Mouse (Mus musculus): ENCODE results near the gene Maco1. TPM values are rescaled to one million over a fixed set of nuclear protein-coding genes. Genes with fewer than 3 reads are reported as not detected.

The Maco1 gene
- polyA plus RNA-seq, 2 experiments = 29.5 to 40.4 TPM

DNA sequence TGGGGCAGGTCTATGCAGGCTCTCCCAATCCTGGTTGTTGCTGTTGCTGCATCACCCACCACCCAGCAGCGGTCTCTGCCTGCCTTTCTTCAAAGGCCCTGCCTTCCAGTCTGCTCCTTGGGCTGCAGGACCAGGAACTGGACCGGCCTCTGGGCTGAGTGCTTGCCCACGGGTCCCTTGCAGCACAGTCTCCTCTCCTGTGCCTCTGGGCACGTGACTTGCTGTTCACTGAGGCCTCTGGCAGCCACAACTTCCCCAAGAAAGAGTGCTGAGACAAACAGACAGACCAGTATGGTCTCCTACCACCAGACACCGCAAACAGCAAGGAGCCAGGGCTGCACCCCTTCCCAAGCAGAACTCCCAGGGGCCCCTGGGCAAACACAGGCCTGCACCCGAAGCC is 90.8 kb downstream of the Maco1 start:
- H3K36me3 ChIP-seq (ENCODE audit: control insufficient read depth, insufficient read depth, low read length) = no peaks in the 10 kb centered on the region
- no peak overlapping the region for H3K4me2 ChIP-seq (replicated peaks; ENCODE audit: low read depth, low read length, severe bottlenecking)
- no peaks in the 10 kb centered on the region for H3K27me3 ChIP-seq (ENCODE audit: control insufficient read depth, insufficient read depth, low read length)
- H3K4me3 ChIP-seq (replicated peaks; ENCODE audit: low read length) = no peak overlapping the region
- H3K9me3 ChIP-seq (ENCODE audit: control insufficient read depth, low read length) = no peaks in the 10 kb centered on the region
- no peak for DNase-seq (ENCODE audit: low spot score)
- WGBS = 70% methylated on average over 6 of the region's 6 CpGs
- ATAC-seq (ENCODE audit: low FRiP score, low read depth) = no peak
- H3K4me1 ChIP-seq (ENCODE audit: control insufficient read depth, insufficient read depth, low read length) = peaks cover 27% of the 10 kb centered on the region
- no peak overlapping the region for H3K9ac ChIP-seq (ENCODE audit: low read depth, low read length, severe bottlenecking)
- TF ChIP-seq POLR2A (IDR thresholded peaks at IDR 0.05; ENCODE audit: borderline replicate concordance, extremely low read depth, insufficient read depth, insufficient read length) = no peak
- H3K27ac ChIP-seq (replicated peaks; ENCODE audit: low read depth, low read length) = no peak overlapping the region

DNA sequence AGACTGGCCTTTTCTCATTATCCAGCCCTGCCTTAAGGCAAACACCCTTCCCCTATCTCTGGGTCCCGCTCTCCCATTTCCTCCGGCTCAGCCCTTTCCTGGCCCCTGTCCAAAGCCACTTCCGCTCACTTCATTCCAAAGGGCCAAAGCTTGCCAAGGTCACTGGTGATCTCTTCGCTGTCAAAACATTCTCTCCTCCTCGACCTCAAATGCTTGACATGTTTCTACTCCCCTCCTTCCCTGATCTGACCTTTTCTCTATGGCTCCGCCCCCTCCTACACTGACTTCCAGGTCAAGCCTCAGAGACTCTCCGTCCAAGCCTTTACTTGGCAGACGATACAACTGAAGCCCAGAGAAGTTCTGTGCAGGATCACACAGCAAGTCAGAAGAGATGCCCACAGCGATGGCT is 92.3 kb downstream of the Maco1 start:
- no peak for ATAC-seq (ENCODE audit: low FRiP score, low read depth)
- no peak for DNase-seq (ENCODE audit: low spot score)
- Histone ChIP-seq H3K27me3 (ENCODE audit: control insufficient read depth, insufficient read depth, low read length) (no peaks in the 10 kb centered on the region), H3K36me3 (ENCODE audit: control insufficient read depth, insufficient read depth, low read length) (peaks cover 4% of the 10 kb centered on the region; the same call in 1 of the 2 replicates), H3K9ac (ENCODE audit: low read depth, low read length, severe bottlenecking) (no peak overlapping the region), H3K4me1 (ENCODE audit: control insufficient read depth, insufficient read depth, low read length) (peaks cover 16% of the 10 kb centered on the region), H3K27ac (replicated peaks; ENCODE audit: low read depth, low read length) (no peak overlapping the region), H3K4me2 (replicated peaks; ENCODE audit: low read depth, low read length, severe bottlenecking) (no peak overlapping the region), H3K9me3 (ENCODE audit: control insufficient read depth, low read length) (no peaks in the 10 kb centered on the region), H3K4me3 (replicated peaks; ENCODE audit: low read length) (no peak overlapping the region)
- WGBS = 59% methylated on average over 9 of the region's 9 CpGs
- no peak for TF ChIP-seq POLR2A (IDR thresholded peaks at IDR 0.05; ENCODE audit: borderline replicate concordance, extremely low read depth, insufficient read depth, insufficient read length)

GRCm38 (mm10) chr4:134760281-134760680 is 92.9 kb downstream of the Maco1 start:
- no peaks in the 10 kb centered on the region for H3K27me3 ChIP-seq (ENCODE audit: control insufficient read depth, insufficient read depth, low read length)
- peaks cover 18% of the 10 kb centered on the region for H3K4me1 ChIP-seq (ENCODE audit: control insufficient read depth, insufficient read depth, low read length)
- DNase-seq (ENCODE audit: low spot score) (no peak), ATAC-seq (ENCODE audit: low FRiP score, low read depth) (no peak)
- H3K27ac ChIP-seq (replicated peaks; ENCODE audit: low read depth, low read length) = no peak overlapping the region
- TF ChIP-seq POLR2A (IDR thresholded peaks at IDR 0.05; ENCODE audit: borderline replicate concordance, extremely low read depth, insufficient read depth, insufficient read length) = no peak
- no peak overlapping the region for H3K4me3 ChIP-seq (replicated peaks; ENCODE audit: low read length)
- 77% methylated on average over 6 of the region's 6 CpGs for WGBS
- H3K9me3 ChIP-seq (ENCODE audit: control insufficient read depth, low read length) = no peaks in the 10 kb centered on the region
- H3K36me3 ChIP-seq (ENCODE audit: control insufficient read depth, insufficient read depth, low read length) = peaks cover 7% of the 10 kb centered on the region
- no peak overlapping the region for H3K9ac ChIP-seq (ENCODE audit: low read depth, low read length, severe bottlenecking)
- H3K4me2 ChIP-seq (replicated peaks; ENCODE audit: low read depth, low read length, severe bottlenecking) = no peak overlapping the region

GRCm38 (mm10) chr4:134759564-134759963 is 93.6 kb downstream of the Maco1 start:
- Histone ChIP-seq H3K27ac (replicated peaks; ENCODE audit: low read depth, low read length) (no peak overlapping the region), H3K27me3 (ENCODE audit: control insufficient read depth, insufficient read depth, low read length) (no peaks in the 10 kb centered on the region), H3K36me3 (ENCODE audit: control insufficient read depth, insufficient read depth, low read length) (peaks cover 13% of the 10 kb centered on the region), H3K4me1 (ENCODE audit: control insufficient read depth, insufficient read depth, low read length) (peaks cover 20% of the 10 kb centered on the region), H3K9ac (ENCODE audit: low read depth, low read length, severe bottlenecking) (no peak overlapping the region), H3K4me3 (replicated peaks; ENCODE audit: low read length) (no peak overlapping the region), H3K9me3 (ENCODE audit: control insufficient read depth, low read length) (no peaks in the 10 kb centered on the region), H3K4me2 (replicated peaks; ENCODE audit: low read depth, low read length, severe bottlenecking) (no peak overlapping the region)
- no peak for TF ChIP-seq POLR2A (IDR thresholded peaks at IDR 0.05; ENCODE audit: borderline replicate concordance, extremely low read depth, insufficient read depth, insufficient read length)
- ATAC-seq (ENCODE audit: low FRiP score, low read depth) = no peak
- 86% methylated on average over 7 of the region's 7 CpGs for WGBS
- DNase-seq (ENCODE audit: low spot score) = no peak

- H3K4me2 ChIP-seq (replicated peaks; ENCODE audit: low read depth, low read length, severe bottlenecking) = no peak overlapping the region
- 91% methylated on average over 14 of the region's 14 CpGs for WGBS
- no peak overlapping the region for H3K4me3 ChIP-seq (replicated peaks; ENCODE audit: low read length)
- DNase-seq (ENCODE audit: low spot score) = no peak
- H3K9ac ChIP-seq (ENCODE audit: low read depth, low read length, severe bottlenecking) = no peak overlapping the region
- no peak for TF ChIP-seq POLR2A (IDR thresholded peaks at IDR 0.05; ENCODE audit: borderline replicate concordance, extremely low read depth, insufficient read depth, insufficient read length)
- ATAC-seq (ENCODE audit: low FRiP score, low read depth) = no peak
- no peaks in the 10 kb centered on the region for H3K27me3 ChIP-seq (ENCODE audit: control insufficient read depth, insufficient read depth, low read length)
- no peaks in the 10 kb centered on the region for H3K9me3 ChIP-seq (ENCODE audit: control insufficient read depth, low read length)
- H3K36me3 ChIP-seq (ENCODE audit: control insufficient read depth, insufficient read depth, low read length) = peaks cover 13% of the 10 kb centered on the region
- no peak overlapping the region for H3K27ac ChIP-seq (replicated peaks; ENCODE audit: low read depth, low read length)
- peaks cover 20% of the 10 kb centered on the region for H3K4me1 ChIP-seq (ENCODE audit: control insufficient read depth, insufficient read depth, low read length)
Observed at GRCm38 (mm10) chr4:134758922-134759321, 94.2 kb downstream of the Maco1 start.

DNA sequence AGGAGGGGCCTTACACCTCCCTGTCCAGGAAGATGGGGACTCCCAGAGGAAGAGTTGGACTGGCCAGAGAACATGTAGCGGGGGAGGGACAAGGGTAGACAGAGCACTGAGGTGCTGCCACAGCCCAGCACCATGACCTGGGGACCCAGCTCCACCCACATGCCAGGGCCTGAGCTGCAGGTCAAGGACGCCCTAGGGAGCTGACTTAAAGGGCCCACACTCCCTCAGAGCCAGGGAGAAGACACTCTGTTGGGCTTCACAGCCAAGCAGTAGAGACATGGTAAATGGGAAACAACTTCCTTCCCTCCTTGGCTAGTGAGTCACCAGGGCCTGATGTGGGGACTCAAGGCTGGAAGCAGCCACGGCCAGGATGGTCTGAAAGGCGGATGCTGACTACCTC is 94.8 kb downstream of the Maco1 start:
- 90% methylated on average over 3 of the region's 4 CpGs for WGBS
- Histone ChIP-seq H3K4me3 (replicated peaks; ENCODE audit: low read length) (no peak overlapping the region), H3K27ac (replicated peaks; ENCODE audit: low read depth, low read length) (no peak overlapping the region), H3K4me2 (replicated peaks; ENCODE audit: low read depth, low read length, severe bottlenecking) (no peak overlapping the region), H3K9me3 (ENCODE audit: control insufficient read depth, low read length) (no peaks in the 10 kb centered on the region), H3K27me3 (ENCODE audit: control insufficient read depth, insufficient read depth, low read length) (no peaks in the 10 kb centered on the region), H3K9ac (ENCODE audit: low read depth, low read length, severe bottlenecking) (no peak overlapping the region), H3K36me3 (ENCODE audit: control insufficient read depth, insufficient read depth, low read length) (peaks cover 16% of the 10 kb centered on the region), H3K4me1 (ENCODE audit: control insufficient read depth, insufficient read depth, low read length) (peaks cover 20% of the 10 kb centered on the region)
- DNase-seq (ENCODE audit: low spot score) (no peak), ATAC-seq (ENCODE audit: low FRiP score, low read depth) (no peak)
- no peak for TF ChIP-seq POLR2A (IDR thresholded peaks at IDR 0.05; ENCODE audit: borderline replicate concordance, extremely low read depth, insufficient read depth, insufficient read length)

Data from limb, embryonic 14.5 days (tissue).